Mouse (Mus musculus): ENCODE data around the gene Sctr. TPM values are rescaled to one million over a fixed set of nuclear protein-coding genes. Genes with fewer than 3 reads are reported as not detected.

Gene Sctr
- total RNA-seq (2023) = not detected

DNA sequence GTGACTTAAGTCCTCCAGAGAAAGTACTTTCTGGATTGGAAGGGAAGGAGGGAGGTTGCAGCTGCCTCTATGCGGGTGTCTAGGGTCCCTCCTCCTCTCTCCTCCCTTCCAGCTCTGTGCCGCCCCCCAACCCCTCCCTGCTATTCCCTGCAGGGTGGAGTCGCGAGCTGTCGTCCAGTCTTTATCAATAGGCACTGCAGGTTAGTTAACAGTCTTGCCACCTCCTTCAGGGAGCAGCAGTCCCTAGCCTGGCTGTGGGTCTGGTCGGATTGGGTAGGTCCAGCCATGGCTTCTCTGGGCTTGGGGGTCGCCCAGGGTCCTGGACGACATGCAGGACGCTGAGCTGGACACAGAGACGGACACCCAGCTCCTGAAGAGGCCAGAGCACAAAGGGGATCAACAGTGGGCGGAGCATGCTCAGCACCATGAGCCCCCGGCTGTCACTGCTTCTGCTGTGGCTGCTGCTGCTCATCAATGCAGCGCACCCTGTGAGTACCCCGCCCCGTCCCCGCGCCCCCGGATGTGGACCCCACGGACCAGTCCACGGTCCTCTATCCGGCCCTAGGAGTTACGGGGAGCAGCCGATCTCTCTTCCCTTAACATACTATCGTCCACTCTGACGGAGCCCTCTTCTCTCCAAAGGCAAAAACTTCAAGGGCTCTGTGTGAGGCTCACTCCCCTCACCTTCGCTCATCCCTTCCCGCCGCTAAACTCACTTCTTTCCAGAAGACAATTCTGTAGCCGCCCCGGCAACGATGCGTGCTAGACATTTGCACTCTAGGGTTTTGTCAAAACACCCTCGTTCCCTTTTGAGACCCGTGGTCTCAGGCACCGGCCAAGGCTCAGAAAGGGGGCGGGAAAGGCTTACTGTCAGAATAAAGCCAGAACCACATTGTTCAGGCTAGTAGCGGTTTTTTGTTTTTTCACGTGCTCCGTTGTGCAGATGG, at the start of gene Sctr:
Gene Sctr (plus strand): TSS at position 51 of the 947 bp plus-strand sequence.

DNA sequence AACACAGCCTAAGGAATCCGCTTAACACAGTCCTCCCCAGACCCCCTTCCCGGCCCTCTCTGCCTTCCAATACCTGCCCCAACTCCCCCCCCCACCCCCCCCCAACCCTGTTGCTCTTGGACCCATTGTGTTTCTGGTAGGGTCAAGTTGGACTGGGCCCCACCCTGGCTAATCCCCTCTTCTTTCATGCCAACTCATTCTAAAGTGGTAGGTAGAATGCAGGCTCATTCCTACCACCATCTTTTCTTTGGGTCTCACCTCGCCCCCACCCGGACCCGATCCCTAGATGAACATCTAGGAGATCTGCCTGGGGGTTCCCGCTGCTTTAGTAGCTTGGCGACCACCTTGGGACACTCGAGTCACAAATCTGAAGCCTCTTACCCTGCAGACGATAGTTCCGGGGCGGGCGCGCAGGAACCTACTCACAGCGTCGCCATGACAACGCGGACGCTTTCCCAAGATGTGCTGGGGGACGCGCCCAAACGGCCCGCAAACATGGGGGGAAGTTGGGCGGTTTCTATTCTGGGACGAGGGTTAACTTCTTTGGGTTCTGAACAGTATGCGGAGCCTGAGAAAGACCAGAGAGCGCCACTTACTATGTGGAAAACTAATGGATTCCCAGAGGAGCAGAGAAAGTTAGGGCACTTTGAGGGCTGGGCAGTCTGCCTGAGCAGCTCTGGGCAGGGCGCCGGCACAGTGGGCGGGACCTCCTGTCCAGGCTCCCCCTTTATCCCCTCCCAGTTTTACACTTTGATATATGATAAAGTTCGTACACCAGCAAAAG, 9.7 kb upstream of the Sctr start, which contains the start of gene Cfap221:
Gene Cfap221 (minus strand): TSS at position 437 of the 784 bp plus-strand sequence.

DNA sequence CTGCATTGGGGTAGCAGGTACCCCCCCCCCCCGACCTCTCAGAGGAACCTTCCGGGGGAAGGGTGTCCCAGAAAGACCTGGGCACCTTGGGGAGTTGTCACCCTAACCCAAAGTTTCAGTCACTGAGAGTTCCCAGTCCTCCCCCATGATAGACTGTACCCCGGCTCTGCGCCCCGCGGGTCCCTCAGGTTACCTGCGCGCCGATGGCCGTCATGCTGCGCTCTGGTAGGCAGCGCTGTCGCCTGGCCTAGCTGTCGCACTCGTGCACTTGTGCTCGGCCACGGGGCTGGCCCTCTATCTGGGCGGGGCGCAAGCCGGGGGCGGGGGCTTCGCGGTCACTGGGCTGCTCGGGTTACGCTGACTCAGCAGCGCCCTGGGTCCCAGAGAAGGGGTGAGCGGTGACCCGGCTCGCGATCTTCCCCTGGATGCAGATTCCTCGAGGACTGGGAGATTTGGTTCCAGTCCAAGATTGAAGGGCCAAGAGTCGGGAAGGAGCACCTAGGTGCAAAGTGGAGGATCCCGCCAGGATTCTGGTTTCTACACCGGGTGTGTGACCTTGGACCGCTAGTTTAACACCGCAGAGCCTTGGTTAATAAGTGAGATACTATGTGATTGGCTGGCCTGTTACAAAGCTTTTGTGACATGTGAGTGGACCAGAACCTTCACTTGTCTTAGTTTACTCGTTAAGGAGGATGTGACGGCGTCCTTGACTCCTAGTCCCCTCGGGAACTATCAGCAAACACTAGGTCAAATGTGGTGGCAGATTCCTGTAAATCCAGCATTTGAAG, 67.0 kb downstream of the Sctr start, which contains the start of gene Tmem37:
Gene Tmem37 (minus strand): TSS at position 556 of the 788 bp plus-strand sequence.

Other genes starting within 250 kb of the Sctr start
- 10 to 100 TPM; 31.7 to 35.1 TPM for gene Ptpn4, start 169.3 kb upstream of the Sctr start, total RNA-seq (2023)
- gene Tmem177, start 93.7 kb upstream of the Sctr start, total RNA-seq (2023) = 1 to 10 TPM; 5.1 to 5.9 TPM
- not detected for gene Cfap221, start 9.7 kb upstream of the Sctr start, total RNA-seq (2023)
- gene Tmem37, start 67.2 kb downstream of the Sctr start, total RNA-seq (2023) = not detected
- 10 to 100 TPM; 35.8 to 39.3 TPM for gene Dbi, start 114.2 kb downstream of the Sctr start, total RNA-seq (2023)
- gene 3110009E18Rik, start 114.3 kb downstream of the Sctr start, total RNA-seq (2023) = 10 to 100 TPM; 17.1 to 21.5 TPM

Measured in B cell, adult 67 days (primary cell).